ENCODE assay signal across 21 mouse cellular contexts in the genomic region with DNA sequence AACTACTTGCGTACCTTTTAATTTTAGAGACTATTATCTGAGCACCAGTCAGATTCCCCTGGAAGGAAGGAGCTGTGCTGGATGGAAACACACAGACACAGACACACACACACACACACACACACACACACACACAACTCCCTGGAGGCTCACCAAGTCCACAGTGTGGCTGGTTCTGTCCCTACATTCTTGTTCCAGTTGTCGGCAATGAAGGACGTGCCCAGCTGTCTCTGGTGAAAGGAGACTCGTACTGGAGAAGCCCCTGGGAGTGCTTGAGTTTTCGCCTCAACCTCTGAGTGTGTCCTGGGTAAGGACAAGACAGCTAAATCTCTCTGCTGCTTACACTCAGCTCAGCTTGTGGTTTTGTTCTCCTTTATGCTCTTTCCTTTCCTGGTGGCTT. TPM values are rescaled to one million over a fixed set of nuclear protein-coding genes. Genes with fewer than 3 reads are reported as not detected.
DNase-seq lines count a peak whose midpoint lies in the region; TF ChIP-seq lines count a peak whose summit lies in the region.
"Had no signal": no experiment of that assay in that cellular context is flagged by ENCODE, and none has a peak within 500 bp of the region (broad histone marks: within the 10 kb centered on the region; RNA-seq: fewer than 3 reads in every experiment).

No protein-coding gene starts in this region.

- peaks cover 2% of the 10 kb centered on the region; the same call in 1 of the 2 replicates for H3K4me1 ChIP-seq in bone marrow, adult 2 months (ENCODE audit: control insufficient read depth, insufficient read depth, low read length)
- H3K4me1 ChIP-seq: embryonic facial prominence, embryonic 12.5 days; embryonic facial prominence, embryonic 15.5 days; forebrain, embryonic 12.5 days had no signal

- H3K27ac ChIP-seq in bone marrow, adult 2 months (ENCODE audit: control insufficient read depth, insufficient read depth, low read depth, low read length, poor library complexity), result peak overlapping the region; percentile 42
- H3K27ac ChIP-seq: embryonic facial prominence, embryonic 12.5 days; embryonic facial prominence, embryonic 15.5 days; forebrain, embryonic 10.5 days; forebrain, embryonic 12.5 days had no signal

- no peak for TF ChIP-seq POLR2A in bone marrow, adult 2 months (IDR thresholded peaks at IDR 0.05; ENCODE audit: borderline replicate concordance, control insufficient read depth, low read depth, low read length)

- 87% methylated on average over 5 of the region's 5 CpGs for WGBS in bone marrow, adult 2 months

- DNase-seq in heart, adult 11 months, result peak; percentile 68
- no peak for DNase-seq in heart, postnatal 4 days
- peak; percentile 48 to 49 for DNase-seq in spleen, postnatal 10 days (ENCODE audit: low spot score in 2 of 2)
- DNase-seq in spleen, adult 18-20 months, result no peak
- DNase-seq in yolk sac, embryonic 10.5 days (ENCODE audit: low spot score), result no peak
- DNase-seq in adrenal gland, postnatal 36 days, result no peak
- DNase-seq: adrenal gland, adult 8-10 months; adrenal gland, postnatal 14 days; cerebellum, adult 11-12 months; cerebellum, adult 2 months; cerebellum, adult 9-10 months; cerebellum, postnatal 10 days; cerebellum, postnatal 25 days; embryo, embryonic 11 days had no signal

- H3K4me3 ChIP-seq in bone marrow, adult 2 months (replicated peaks; ENCODE audit: control insufficient read depth, low read depth, low read length), result peak overlapping the region; percentile 34
- H3K4me3 ChIP-seq: embryonic facial prominence, embryonic 12.5 days; embryonic facial prominence, embryonic 15.5 days; erythroblast, embryonic 14.5 days; forebrain, embryonic 10.5 days; forebrain, embryonic 12.5 days had no signal

- no peak for TF ChIP-seq CTCF in bone marrow, adult 2 months (IDR thresholded peaks at IDR 0.05; ENCODE audit: control insufficient read depth, insufficient read depth, low read length)

RNA-seq across cellular contexts. Expression of gene Plcl2, which starts 54.3 kb away (rescaled TPM):
- total RNA-seq in heart, postnatal 4 days (2021), result 10 to 100 TPM; 14.2 to 15.1 TPM
- polyA plus RNA-seq in bone marrow, adult 2 months (2011; ENCODE audit: insufficient read depth, insufficient read length, low replicate concordance, missing spikeins), result 29.5 and 33.4 TPM in 2 replicates
- total RNA-seq in adrenal gland, postnatal 36 days (2021), result 10 to 100 TPM; 58.9 to 75.0 TPM
- polyA plus RNA-seq: Patski had no signal

Comparison
In these comparisons a context has a peak if more than half of its experiments do, and no peak if none do; other contexts are left out.
1. DNase-seq: peak in heart, adult 11 months (single experiment) and spleen, postnatal 10 days (2 of 2); none in heart, postnatal 4 days (single experiment), spleen, adult 18-20 months (0 of 2), yolk sac, embryonic 10.5 days (single experiment) and adrenal gland, postnatal 36 days (0 of 2).